Comparison of ENCODE assay signal across 11 mouse cellular contexts in the genomic region with DNA sequence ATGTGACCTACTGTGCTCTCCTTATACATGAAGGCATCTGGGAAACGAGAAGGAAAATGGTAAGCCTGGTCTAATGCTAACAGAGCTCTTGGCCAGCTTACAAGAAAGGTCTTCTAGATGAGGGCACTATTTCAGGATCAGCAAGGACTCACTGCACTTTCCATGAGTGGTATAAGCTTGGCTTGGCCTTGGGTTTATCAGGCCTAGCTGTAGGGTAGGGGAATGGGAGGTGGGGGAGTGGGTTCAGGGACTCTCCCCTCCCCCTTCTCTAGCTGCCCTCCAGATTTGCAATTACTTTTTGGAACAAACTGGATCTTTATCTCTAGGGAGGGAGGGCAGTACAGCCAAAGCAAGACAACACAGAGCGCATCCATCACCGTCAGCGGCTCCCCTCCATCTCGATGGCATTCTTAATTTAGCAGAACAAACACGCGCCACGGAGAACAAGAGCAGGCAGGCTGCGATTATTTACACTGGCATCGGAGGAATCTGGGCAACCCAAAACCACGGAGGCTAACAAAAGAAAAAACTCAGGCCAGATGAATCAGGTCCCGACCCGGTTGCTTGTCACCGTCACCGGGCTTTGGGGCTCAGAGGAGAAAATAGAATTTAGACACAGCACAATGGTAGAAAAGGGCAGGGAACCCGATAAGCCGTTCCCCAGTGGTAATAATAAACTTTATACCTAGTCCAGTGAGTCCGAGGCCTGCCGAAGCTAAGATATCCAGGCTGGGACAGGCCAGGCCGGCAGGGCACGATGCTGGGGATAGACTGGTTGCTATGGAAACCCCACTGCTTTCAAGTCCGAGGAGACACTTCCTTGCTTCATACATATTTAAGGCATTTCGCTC.
DNase-seq lines count a peak whose midpoint lies in the region; ATAC-seq lines count a peak whose summit lies in the region.
"Had no signal": no experiment of that assay in that cellular context is flagged by ENCODE, and none has a peak within 500 bp of the region (broad histone marks: within the 10 kb centered on the region; RNA-seq: fewer than 3 reads in every experiment).

No protein-coding gene starts in this region.

- H3K36me3 ChIP-seq in kidney, embryonic 14.5 days (ENCODE audit: control insufficient read depth, insufficient read depth, low read length) = peaks cover 4% of the 10 kb centered on the region; the same call in 1 of the 2 replicates
- peaks cover 7% of the 10 kb centered on the region; the same call in 1 of the 2 replicates for H3K36me3 ChIP-seq in embryonic facial prominence, embryonic 10.5 days (replicated peaks)
- H3K36me3 ChIP-seq in hindbrain, embryonic 16.5 days (ENCODE audit: control insufficient read depth, insufficient read depth, low read length) = no peaks in the 10 kb centered on the region
- H3K36me3 ChIP-seq in neural tube, embryonic 14.5 days (ENCODE audit: control insufficient read depth, insufficient read depth, low read length) = no peaks in the 10 kb centered on the region

- H3K27ac ChIP-seq in kidney, embryonic 14.5 days (ENCODE audit: low read depth, low read length) = no peak overlapping the region
- peak overlapping the region; percentile 8; the same call in 1 of the 2 replicates for H3K27ac ChIP-seq in embryonic facial prominence, embryonic 10.5 days (replicated peaks)
- peak overlapping the region; percentile 76 for H3K27ac ChIP-seq in hindbrain, embryonic 16.5 days (ENCODE audit: low read depth, low read length)
- peak overlapping the region; percentile 70 for H3K27ac ChIP-seq in neural tube, embryonic 14.5 days (ENCODE audit: low read depth, low read length)
- H3K27ac ChIP-seq: heart, embryonic 10.5 days; limb, embryonic 13.5 days had no signal

- no peaks in the 10 kb centered on the region for H3K4me1 ChIP-seq in kidney, embryonic 14.5 days (ENCODE audit: control insufficient read depth, insufficient read depth, low read length)
- peaks cover 21% of the 10 kb centered on the region for H3K4me1 ChIP-seq in embryonic facial prominence, embryonic 10.5 days
- peaks cover 24% of the 10 kb centered on the region for H3K4me1 ChIP-seq in hindbrain, embryonic 16.5 days (ENCODE audit: control insufficient read depth, insufficient read depth, low read depth, low read length)
- H3K4me1 ChIP-seq in neural tube, embryonic 14.5 days (ENCODE audit: control insufficient read depth, insufficient read depth, low read length) = peaks cover 18% of the 10 kb centered on the region

- peak; percentile 58 for ATAC-seq in kidney, embryonic 14.5 days (ENCODE audit: low FRiP score, low TSS enrichment)
- peak; percentile 74 for ATAC-seq in hindbrain, embryonic 16.5 days
- ATAC-seq in neural tube, embryonic 14.5 days (ENCODE audit: low read depth) = peak; percentile 65; the same call in 1 of the 2 replicates
- no peak for ATAC-seq in CD4-positive, CD25-positive, alpha-beta regulatory T cell, adult 4 months

- no peak for DNase-seq in kidney, postnatal 4 days
- peak; percentile 46 for DNase-seq in embryonic facial prominence, embryonic 10.5 days (ENCODE audit: low spot score)
- DNase-seq in gastrocnemius, postnatal 25 days = no peak
- DNase-seq in yolk sac, embryonic 10.5 days (ENCODE audit: low spot score) = no peak

- H3K4me3 ChIP-seq in kidney, embryonic 14.5 days (ENCODE audit: low read length) = no peak overlapping the region
- peak overlapping the region; percentile 28; the same call in 1 of the 2 replicates for H3K4me3 ChIP-seq in embryonic facial prominence, embryonic 10.5 days
- H3K4me3 ChIP-seq in hindbrain, embryonic 16.5 days (ENCODE audit: low read length) = peak overlapping the region; percentile 13
- peak overlapping the region; percentile 9; the same call in 1 of the 2 replicates for H3K4me3 ChIP-seq in neural tube, embryonic 14.5 days (ENCODE audit: low read depth, low read length)
- H3K4me3 ChIP-seq: heart, embryonic 10.5 days; limb, embryonic 13.5 days had no signal

- WGBS in kidney, embryonic 14.5 days = 26% methylated on average over 23 of the region's 23 CpGs
- WGBS in embryonic facial prominence, embryonic 10.5 days = 25% methylated on average over 23 of the region's 23 CpGs
- 7% methylated on average over 23 of the region's 23 CpGs for WGBS in hindbrain, embryonic 16.5 days
- 10% methylated on average over 23 of the region's 23 CpGs for WGBS in neural tube, embryonic 14.5 days

- H3K4me2 ChIP-seq in kidney, embryonic 14.5 days (replicated peaks; ENCODE audit: low read depth, low read length) = peak overlapping the region; percentile 21
- peak overlapping the region; percentile 49 for H3K4me2 ChIP-seq in hindbrain, embryonic 16.5 days (ENCODE audit: low read length)
- peak overlapping the region; percentile 40; the same call in 1 of the 2 replicates for H3K4me2 ChIP-seq in neural tube, embryonic 14.5 days (ENCODE audit: low read depth, low read length)
- H3K4me2 ChIP-seq: limb, embryonic 13.5 days had no signal

- H3K9me3 ChIP-seq in kidney, embryonic 14.5 days (ENCODE audit: control insufficient read depth, low read length) = no peaks in the 10 kb centered on the region
- H3K9me3 ChIP-seq in embryonic facial prominence, embryonic 10.5 days = no peaks in the 10 kb centered on the region
- no peaks in the 10 kb centered on the region for H3K9me3 ChIP-seq in hindbrain, embryonic 16.5 days (ENCODE audit: control insufficient read depth, low read length)
- no peaks in the 10 kb centered on the region for H3K9me3 ChIP-seq in neural tube, embryonic 14.5 days (ENCODE audit: control insufficient read depth, low read length)
- H3K9me3 ChIP-seq: heart, embryonic 10.5 days; limb, embryonic 13.5 days had no signal

- no peaks in the 10 kb centered on the region for H3K27me3 ChIP-seq in kidney, embryonic 14.5 days (ENCODE audit: control insufficient read depth, insufficient read depth, low read length)
- no peaks in the 10 kb centered on the region for H3K27me3 ChIP-seq in embryonic facial prominence, embryonic 10.5 days (replicated peaks; ENCODE audit: low read depth, poor library complexity, severe bottlenecking)
- no peaks in the 10 kb centered on the region for H3K27me3 ChIP-seq in hindbrain, embryonic 16.5 days (replicated peaks; ENCODE audit: control insufficient read depth, insufficient read depth, low read length)
- no peaks in the 10 kb centered on the region for H3K27me3 ChIP-seq in neural tube, embryonic 14.5 days (ENCODE audit: control insufficient read depth, insufficient read depth, low read length)
- H3K27me3 ChIP-seq: CH12.LX had no signal

- H3K9ac ChIP-seq in kidney, embryonic 14.5 days (ENCODE audit: low read depth, low read length) = no peak overlapping the region
- H3K9ac ChIP-seq in hindbrain, embryonic 16.5 days (ENCODE audit: low read depth, low read length) = peak overlapping the region; percentile 57
- peak overlapping the region; percentile 22 for H3K9ac ChIP-seq in neural tube, embryonic 14.5 days (replicated peaks; ENCODE audit: low read depth, low read length)
- H3K9ac ChIP-seq: limb, embryonic 13.5 days had no signal
